9 mouse cellular contexts compared by ENCODE assay signal in genomic region chrX:50611765-50612591, GRCm38 (mm10).
DNase-seq lines count a peak whose midpoint lies in the region; ATAC-seq and TF ChIP-seq lines count a peak whose summit lies in the region.
"Had no signal": no experiment of that assay in that cellular context is flagged by ENCODE, and none has a peak within 500 bp of the region (broad histone marks: within the 10 kb centered on the region; RNA-seq: fewer than 3 reads in every experiment).

No protein-coding gene starts in this region.

- WGBS in embryonic facial prominence, embryonic 10.5 days = 70% methylated on average over 9 of the region's 9 CpGs
- WGBS in heart, embryonic 16.5 days = 58% methylated on average over 9 of the region's 9 CpGs
- WGBS in limb, embryonic 14.5 days = 76% methylated on average over 9 of the region's 9 CpGs
- 78% methylated on average over 9 of the region's 9 CpGs for WGBS in midbrain, embryonic 16.5 days

- H3K9me3 ChIP-seq in embryonic facial prominence, embryonic 10.5 days = no peaks in the 10 kb centered on the region
- no peaks in the 10 kb centered on the region for H3K9me3 ChIP-seq in heart, embryonic 16.5 days (replicated peaks; ENCODE audit: control insufficient read depth, low read length)
- no peaks in the 10 kb centered on the region for H3K9me3 ChIP-seq in limb, embryonic 14.5 days (ENCODE audit: control insufficient read depth, low read length)
- no peaks in the 10 kb centered on the region for H3K9me3 ChIP-seq in midbrain, embryonic 16.5 days (replicated peaks; ENCODE audit: control insufficient read depth, low read length, poor library complexity, severe bottlenecking)

- no peak for ATAC-seq in cerebellum, adult (ENCODE audit: insufficient number of reproducible peaks, low FRiP score, low TSS enrichment)
- ATAC-seq in heart, embryonic 16.5 days (replicated peaks; ENCODE audit: extremely low read depth, insufficient read depth, low FRiP score) = peak; percentile 79
- no peak for ATAC-seq in limb, embryonic 14.5 days (ENCODE audit: low FRiP score, low read depth)
- ATAC-seq in midbrain, embryonic 16.5 days = peak; percentile 82

- H3K27ac ChIP-seq in embryonic facial prominence, embryonic 10.5 days (replicated peaks) = peak overlapping the region; percentile 80
- H3K27ac ChIP-seq in heart, embryonic 16.5 days (ENCODE audit: low read length) = peak overlapping the region; percentile 55
- H3K27ac ChIP-seq in limb, embryonic 14.5 days (replicated peaks; ENCODE audit: low read depth, low read length) = peak overlapping the region; percentile 56
- H3K27ac ChIP-seq in midbrain, embryonic 16.5 days (ENCODE audit: low read length) = peak overlapping the region; percentile 80

- DNase-seq in cerebellum, adult 11 months = peak; percentile 81
- peak; percentile 80 for DNase-seq in 416B (ENCODE audit: low read depth)
- DNase-seq in embryonic facial prominence, embryonic 10.5 days (ENCODE audit: low spot score) = peak; percentile 60
- peak; percentile 78 for DNase-seq in limb, embryonic 14.5 days (ENCODE audit: low spot score)
- DNase-seq in yolk sac, embryonic 10.5 days (ENCODE audit: low spot score) = peak; percentile 69

- no peaks in the 10 kb centered on the region for H3K4me1 ChIP-seq in embryonic facial prominence, embryonic 10.5 days
- no peaks in the 10 kb centered on the region for H3K4me1 ChIP-seq in heart, embryonic 16.5 days (ENCODE audit: control insufficient read depth, insufficient read depth, low read length)
- no peaks in the 10 kb centered on the region for H3K4me1 ChIP-seq in limb, embryonic 14.5 days (ENCODE audit: control insufficient read depth, insufficient read depth, low read length)
- no peaks in the 10 kb centered on the region for H3K4me1 ChIP-seq in midbrain, embryonic 16.5 days (ENCODE audit: control insufficient read depth, insufficient read depth, low read length)

- H3K4me2 ChIP-seq in heart, embryonic 16.5 days (ENCODE audit: low read depth, low read length) = peak overlapping the region; percentile 49
- peak overlapping the region; percentile 30 for H3K4me2 ChIP-seq in limb, embryonic 14.5 days (replicated peaks; ENCODE audit: low read depth, low read length, severe bottlenecking)
- peak overlapping the region; percentile 41 for H3K4me2 ChIP-seq in midbrain, embryonic 16.5 days (ENCODE audit: low read length)

- no peaks in the 10 kb centered on the region for H3K27me3 ChIP-seq in embryonic facial prominence, embryonic 10.5 days (replicated peaks; ENCODE audit: low read depth, poor library complexity, severe bottlenecking)
- H3K27me3 ChIP-seq in heart, embryonic 16.5 days (ENCODE audit: control insufficient read depth, insufficient read depth, low read length) = no peaks in the 10 kb centered on the region
- no peaks in the 10 kb centered on the region for H3K27me3 ChIP-seq in limb, embryonic 14.5 days (ENCODE audit: control insufficient read depth, insufficient read depth, low read length)
- H3K27me3 ChIP-seq in midbrain, embryonic 16.5 days (ENCODE audit: control insufficient read depth, insufficient read depth, low read depth, low read length) = no peaks in the 10 kb centered on the region

- peaks cover 54% of the 10 kb centered on the region for H3K36me3 ChIP-seq in embryonic facial prominence, embryonic 10.5 days (replicated peaks)
- no peaks in the 10 kb centered on the region for H3K36me3 ChIP-seq in heart, embryonic 16.5 days (ENCODE audit: control insufficient read depth, insufficient read depth)
- 0 out of 2 replicates have a peak, but pooled peaks cover 4% of the 10 kb centered on the region for H3K36me3 ChIP-seq in limb, embryonic 14.5 days (ENCODE audit: control insufficient read depth, insufficient read depth, low read length)
- H3K36me3 ChIP-seq in midbrain, embryonic 16.5 days (ENCODE audit: control insufficient read depth, insufficient read depth, low read length) = no peaks in the 10 kb centered on the region

- H3K4me3 ChIP-seq in embryonic facial prominence, embryonic 10.5 days = peak overlapping the region; percentile 44
- peak overlapping the region; percentile 37 for H3K4me3 ChIP-seq in heart, embryonic 16.5 days (ENCODE audit: low read length)
- H3K4me3 ChIP-seq in limb, embryonic 14.5 days (replicated peaks; ENCODE audit: low read length) = peak overlapping the region; percentile 26
- H3K4me3 ChIP-seq in midbrain, embryonic 16.5 days (ENCODE audit: low read depth, low read length) = peak overlapping the region; percentile 20; the same call in 1 of the 2 replicates
- H3K4me3 ChIP-seq: myocyte had no signal

- no peak overlapping the region; the same call in 1 of the 2 replicates for H3K9ac ChIP-seq in heart, embryonic 16.5 days (ENCODE audit: low read length)
- peak overlapping the region; percentile 25; the same call in 1 of the 2 replicates for H3K9ac ChIP-seq in limb, embryonic 14.5 days (ENCODE audit: low read depth, low read length, severe bottlenecking)
- H3K9ac ChIP-seq in midbrain, embryonic 16.5 days (ENCODE audit: low read depth, low read length) = peak overlapping the region; percentile 49

- TF ChIP-seq POLR2A in limb, embryonic 14.5 days (IDR thresholded peaks at IDR 0.05; ENCODE audit: borderline replicate concordance, extremely low read depth, insufficient read depth, insufficient read length) = no peak

Comparison
In these comparisons a context has a peak if more than half of its experiments do, and no peak if none do; other contexts are left out.
1. ATAC-seq: peak in heart, embryonic 16.5 days (single experiment) and midbrain, embryonic 16.5 days (single experiment); none in cerebellum, adult (single experiment) and limb, embryonic 14.5 days (single experiment).
2. Peak in every context shown above with its lines, with median percentiles within 50 percentile points of each other: DNase-seq, H3K27ac ChIP-seq, H3K4me3 ChIP-seq and H3K4me2 ChIP-seq.